Mouse (Mus musculus) mouse embryonic stem cell (cell line): ENCODE measurements around the gene Baz1b.

ENCODE experiments used
- in situ Hi-C, 2 experiments: fragments of 300-500 bp; cut with MboI; formaldehyde crosslinking; loops; 1 replicate in 1 of 2; 3 replicates in 1 of 2; pipeline ENCODE4 v1.14.3; 2019 to 2020; ENCODE audit warnings: low sequenced_read_pairs in 2 of 2, low pct_unique_long_range_greater_than_20kb in 1 of 2, mixed read lengths in 1 of 2; ENCODE audit not compliant: unreplicated experiment in 1 of 2

The Baz1b gene

DNA sequence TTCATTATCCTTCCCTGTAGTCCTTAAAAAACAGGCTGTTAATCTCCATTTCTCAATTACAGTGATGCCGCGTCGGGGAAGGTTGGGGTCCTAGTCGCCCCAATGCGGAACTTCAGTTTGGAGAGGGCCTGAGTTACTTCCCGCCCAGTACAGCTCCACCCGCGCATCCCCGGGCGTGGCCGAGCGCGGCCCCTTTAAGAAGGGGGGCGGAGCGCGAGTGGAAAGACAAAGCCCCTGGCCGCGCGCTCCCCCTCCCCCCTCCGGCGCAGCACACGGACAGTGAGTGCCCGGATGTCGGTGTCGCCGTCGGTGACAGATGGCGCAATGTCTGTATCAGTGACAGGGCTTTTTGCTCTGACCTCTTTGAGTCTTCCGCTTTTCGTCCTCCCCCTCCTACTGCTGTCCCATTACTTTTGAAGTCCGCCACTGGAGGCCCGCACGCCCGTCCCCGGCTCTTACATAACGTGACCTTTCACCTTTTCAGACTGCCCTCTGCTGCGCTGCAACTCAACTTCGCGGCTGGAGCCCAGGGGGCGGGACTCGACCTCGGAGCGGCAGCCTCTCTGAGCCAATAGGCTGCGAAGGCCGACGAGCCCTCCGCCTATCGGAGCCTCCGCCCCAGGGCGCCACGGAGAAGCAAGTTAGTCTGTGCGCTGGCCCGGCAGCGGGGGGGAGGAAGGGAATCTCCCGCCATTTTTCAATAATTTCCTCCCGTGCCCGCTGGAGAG is at the start of gene Baz1b:
Gene Baz1b (plus strand): TSS at position 644 of the 728 bp plus-strand sequence.
- in situ Hi-C loops: no loop called here

DNA sequence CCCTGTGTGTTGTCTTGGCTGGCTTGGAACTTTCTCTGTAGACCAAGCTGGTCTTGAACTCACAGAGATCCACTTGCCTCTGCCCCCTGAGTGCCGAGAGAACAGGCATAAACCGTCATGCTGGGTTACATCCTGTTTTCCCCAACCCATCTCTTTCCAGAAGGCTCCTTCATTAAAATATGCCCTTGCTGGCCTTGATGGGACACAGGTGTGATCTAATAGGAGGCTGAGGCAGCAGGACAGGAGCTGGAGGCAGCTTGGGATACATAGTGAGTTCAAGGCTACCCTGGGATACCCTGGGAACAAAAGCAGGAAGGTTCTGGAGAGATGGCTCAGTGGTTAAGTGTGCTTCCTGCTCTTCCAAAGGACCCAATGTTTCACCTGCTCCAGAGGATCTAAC is 47.2 kb upstream of the Baz1b start:
- in situ Hi-C loops: no loop called here

DNA sequence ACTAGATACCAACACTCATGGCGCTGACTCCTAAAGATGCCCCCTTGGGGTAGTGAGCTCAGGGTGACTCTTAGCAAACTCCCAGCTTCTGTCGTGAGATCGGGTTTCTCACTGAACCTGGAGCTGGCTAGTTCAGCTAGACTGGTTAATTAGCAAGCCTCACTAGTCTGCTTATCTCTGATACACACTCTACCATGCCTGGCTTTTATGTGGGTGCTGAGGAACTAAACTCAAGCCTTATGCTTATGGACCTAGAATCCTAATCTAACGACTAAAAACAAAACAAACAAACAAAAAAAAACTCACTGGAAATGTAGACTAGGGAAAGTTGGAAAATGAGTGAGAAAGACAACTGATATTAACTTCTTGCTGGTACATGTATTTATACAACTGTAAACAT is 42.6 kb upstream of the Baz1b start:
- in situ Hi-C loops: no loop called here

GRCm38 (mm10) chr5:135145532-135145931 is 41.5 kb upstream of the Baz1b start:
- in situ Hi-C loops: no loop called here

- in situ Hi-C loops: no loop called here
Measured at GRCm38 (mm10) chr5:135145955-135146354, 41.1 kb upstream of the Baz1b start.

DNA sequence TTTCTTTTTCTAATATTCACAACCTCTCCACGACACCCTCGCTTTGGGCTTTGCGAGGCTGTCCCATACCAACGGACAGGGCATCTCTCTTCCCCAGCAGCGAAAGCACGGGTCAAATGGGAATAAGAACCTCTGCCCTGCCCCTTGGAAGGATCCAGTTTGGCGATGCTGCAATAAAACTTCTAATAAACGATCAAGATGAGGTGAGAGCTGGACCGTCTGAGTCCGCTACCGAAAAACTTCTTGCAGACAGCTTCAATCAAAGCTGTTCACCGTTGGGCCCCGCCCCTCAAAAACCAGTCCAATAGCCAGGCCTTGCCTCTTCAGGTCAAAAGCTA is 38.4 kb upstream of the Baz1b start:
- in situ Hi-C loops: no loop called here

DNA sequence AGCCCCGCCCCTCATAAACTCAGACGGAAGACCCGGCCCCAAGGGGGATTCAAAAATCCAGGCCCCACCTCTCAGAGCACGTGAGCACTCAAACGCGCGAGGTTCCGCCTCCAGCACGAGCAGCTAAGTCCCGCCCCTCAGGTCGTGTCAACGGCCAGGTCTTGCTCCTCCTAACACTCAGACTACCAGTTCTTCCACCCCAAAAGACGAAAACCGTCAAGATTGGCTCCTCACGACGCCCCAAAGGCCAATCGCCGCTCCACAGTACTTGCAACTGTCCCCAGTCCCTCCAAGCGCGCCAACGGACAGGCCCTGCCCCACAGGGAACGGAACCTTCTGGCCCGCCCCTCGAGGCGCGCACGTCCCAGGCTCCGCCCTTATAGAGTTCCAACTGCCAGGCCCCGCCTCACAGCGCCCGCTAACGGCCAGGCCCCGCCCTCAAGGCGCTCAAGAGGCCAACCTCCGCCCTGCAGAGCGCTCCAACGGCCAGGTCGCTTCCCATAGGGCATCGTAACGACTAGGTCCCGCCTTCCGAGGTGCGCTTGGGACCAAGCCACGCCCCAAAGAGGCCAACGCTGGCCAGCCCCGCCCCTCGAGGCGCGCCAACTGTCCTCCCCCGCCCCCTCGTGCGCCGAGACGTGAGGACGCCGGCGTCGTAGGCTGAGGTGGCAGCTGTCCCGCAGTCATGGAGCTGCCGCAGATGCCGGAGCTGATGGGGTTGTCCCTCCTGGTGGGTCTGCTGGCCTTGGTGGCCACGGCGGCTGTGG is 37.8 kb upstream of the Baz1b start, which contains the start of gene Tbl2:
Gene Tbl2 (plus strand): TSS at position 605 of the 767 bp plus-strand sequence.
- in situ Hi-C loops: no loop called here

GRCm38 (mm10) chr5:135149820-135150178 is 37.3 kb upstream of the Baz1b start:
- in situ Hi-C loops: no loop called here

DNA sequence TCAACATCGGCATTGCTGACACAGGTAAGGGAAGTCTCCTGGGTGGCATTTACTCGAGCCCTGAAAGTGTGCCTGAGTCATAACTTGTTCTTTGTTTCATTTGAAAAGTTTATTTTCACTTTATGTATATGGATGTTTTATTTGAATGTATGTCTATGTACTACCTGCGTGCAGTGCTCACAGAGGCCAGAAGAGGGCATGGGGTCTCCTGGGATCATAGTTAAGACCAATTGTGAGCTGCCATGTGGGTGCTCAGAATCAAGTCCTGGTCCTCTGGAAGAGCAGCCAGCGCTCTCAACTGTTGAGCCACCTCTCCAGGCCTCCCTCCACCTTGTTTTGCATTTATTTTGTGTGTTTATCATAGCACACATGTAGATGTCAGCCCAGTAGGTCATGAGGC is 30.6 kb upstream of the Baz1b start:
- in situ Hi-C loops: no loop called here

- in situ Hi-C loops: no loop called here
Measured at GRCm38 (mm10) chr5:135161221-135161620, 25.8 kb upstream of the Baz1b start.

DNA sequence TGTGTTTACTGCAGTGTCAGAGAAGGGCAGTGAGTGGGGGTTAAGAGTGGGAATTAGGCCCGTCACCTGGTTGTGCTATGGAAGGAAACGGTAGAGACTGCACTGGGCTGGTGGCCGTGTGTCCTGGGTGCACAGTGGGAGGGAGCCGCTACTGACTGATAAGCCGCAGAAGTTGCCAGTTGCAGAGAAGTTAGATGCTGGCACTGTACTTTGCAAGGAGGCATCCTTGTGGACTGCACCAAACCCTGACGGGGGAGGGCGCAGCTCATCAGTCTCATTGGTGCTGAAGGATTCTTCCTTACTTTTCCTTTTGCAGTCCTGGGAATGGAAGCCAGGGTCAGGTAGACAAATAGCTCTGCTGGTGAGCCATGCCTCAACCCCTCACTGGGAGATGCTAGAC is 25.4 kb upstream of the Baz1b start:
- in situ Hi-C loops: no loop called here

- in situ Hi-C loops: no loop called here
Measured at GRCm38 (mm10) chr5:135162361-135162760, 24.7 kb upstream of the Baz1b start.

DNA sequence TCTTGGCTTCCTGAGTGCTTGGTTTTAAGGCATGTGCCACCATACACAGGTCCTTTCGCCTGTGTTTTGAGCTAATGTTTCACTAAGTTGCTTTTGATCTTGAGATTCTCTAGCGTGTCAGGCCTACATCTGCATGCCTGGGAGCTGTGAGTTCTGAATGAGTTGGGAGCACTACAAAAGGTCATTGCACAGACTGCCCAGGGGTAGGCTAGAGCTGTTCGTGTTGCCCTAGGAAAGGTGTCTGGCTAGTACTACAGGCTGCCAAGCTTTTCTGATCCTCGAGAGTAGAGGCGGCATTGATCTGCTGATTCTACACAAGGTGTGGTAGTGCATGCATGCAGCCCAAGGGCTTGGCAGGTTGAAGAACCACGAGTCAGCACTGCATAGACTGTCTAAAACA is 24.2 kb upstream of the Baz1b start:
- in situ Hi-C loops: no loop called here

DNA sequence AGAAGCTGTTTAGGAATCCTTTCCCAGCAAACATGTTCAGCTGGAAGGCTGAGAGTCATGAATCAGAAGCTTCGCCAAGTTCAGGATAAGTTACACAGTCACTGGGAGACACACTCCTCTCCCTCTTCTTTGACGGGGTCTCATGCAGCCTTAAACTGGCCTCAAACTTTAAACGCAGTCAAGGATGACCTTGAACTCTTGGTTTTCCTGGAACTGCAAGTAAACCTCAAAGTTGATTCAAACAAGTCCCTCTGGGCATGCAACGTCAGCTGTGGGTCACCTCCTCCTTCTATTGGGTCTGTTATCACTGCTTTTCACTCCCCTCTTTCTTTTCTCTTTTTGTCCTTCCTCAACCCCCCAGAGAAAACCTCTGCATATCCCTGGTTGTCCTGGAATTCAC is 20.2 kb upstream of the Baz1b start:
- in situ Hi-C loops: no loop called here

GRCm38 (mm10) chr5:135167469-135167868 is 19.6 kb upstream of the Baz1b start:
- in situ Hi-C loops: no loop called here

- in situ Hi-C loops: no loop called here
Measured at GRCm38 (mm10) chr5:135168063-135169062, 18.7 kb upstream of the Baz1b start, which contains the start of gene Bcl7b. Bcl7b (plus strand) TSS chr5:135168283.

- in situ Hi-C loops: no loop called here
Measured at GRCm38 (mm10) chr5:135169479-135169878, 17.6 kb upstream of the Baz1b start.

- in situ Hi-C loops: no loop called here
Measured at GRCm38 (mm10) chr5:135171688-135172220, 15.3 kb upstream of the Baz1b start.

GRCm38 (mm10) chr5:135172986-135173385 is 14.1 kb upstream of the Baz1b start:
- in situ Hi-C loops: no loop called here
